Mouse (Mus musculus) kidney, postnatal 10 days (tissue): ENCODE measurements at regions not wholly inside any gene's neighbourhood (a gene's known extent, or its start where the extent isn't known, plus 50 kb on each side); places are given as distances from the start of the nearest gene placed in this dataset.

ENCODE experiments used
- DNase-seq: peaks from one replicate; pipeline ENCODE4 v3.0.0; 2021; ENCODE audit warnings: mixed read lengths

- DNase-seq: peak; percentile 10
Measured at GRCm38 (mm10) chr10:98485751-98486681, 428.2 kb upstream of the Atp2b1 start.

GRCm38 (mm10) chr10:98494354-98494753 lies 419.9 kb upstream of the Atp2b1 start:
- peak; percentile 83 for DNase-seq

- no peak for DNase-seq
Measured at GRCm38 (mm10) chr10:98496254-98496653, 418.0 kb upstream of the Atp2b1 start.

- DNase-seq: no peak
Measured at GRCm38 (mm10) chr10:98500315-98500714, 413.9 kb upstream of the Atp2b1 start.

- no peak for DNase-seq
Measured at GRCm38 (mm10) chr10:98501566-98501965, 412.6 kb upstream of the Atp2b1 start.

- DNase-seq: no peak
Measured at GRCm38 (mm10) chr10:98504524-98504923, 409.7 kb upstream of the Atp2b1 start.

- no peak for DNase-seq
Measured at GRCm38 (mm10) chr10:98508515-98509143, 405.6 kb upstream of the Atp2b1 start.

- no peak for DNase-seq
Measured at GRCm38 (mm10) chr10:98514836-98515235, 399.4 kb upstream of the Atp2b1 start.

GRCm38 (mm10) chr10:98517609-98518008 lies 396.6 kb upstream of the Atp2b1 start:
- no peak for DNase-seq

- no peak for DNase-seq
Measured at GRCm38 (mm10) chr10:98529565-98529964, 384.6 kb upstream of the Atp2b1 start.

GRCm38 (mm10) chr10:98531425-98531824 lies 382.8 kb upstream of the Atp2b1 start:
- no peak for DNase-seq

- DNase-seq: no peak
Measured at GRCm38 (mm10) chr10:98538706-98539105, 375.5 kb upstream of the Atp2b1 start.

GRCm38 (mm10) chr10:98541062-98541461 lies 373.1 kb upstream of the Atp2b1 start:
- no peak for DNase-seq

- no peak for DNase-seq
Measured at GRCm38 (mm10) chr10:98542072-98542471, 372.1 kb upstream of the Atp2b1 start.

- DNase-seq: no peak
Measured at GRCm38 (mm10) chr10:98543253-98543997, 370.8 kb upstream of the Atp2b1 start.

- peak; percentile 10 for DNase-seq
Measured at GRCm38 (mm10) chr10:98543998-98544349, 370.2 kb upstream of the Atp2b1 start.

GRCm38 (mm10) chr10:98554575-98554974 lies 359.6 kb upstream of the Atp2b1 start:
- DNase-seq: no peak

- no peak for DNase-seq
Measured at GRCm38 (mm10) chr10:98557470-98558060, 356.6 kb upstream of the Atp2b1 start.

- no peak for DNase-seq
Measured at GRCm38 (mm10) chr10:98558560-98558959, 355.6 kb upstream of the Atp2b1 start.

GRCm38 (mm10) chr10:98562297-98562912 lies 351.8 kb upstream of the Atp2b1 start:
- DNase-seq: no peak

GRCm38 (mm10) chr10:98572782-98573536 lies 341.2 kb upstream of the Atp2b1 start:
- DNase-seq: peak; percentile 22

GRCm38 (mm10) chr10:98577040-98577439 lies 337.2 kb upstream of the Atp2b1 start:
- DNase-seq: no peak
